Mouse (Mus musculus): Measurements from ENCODE around the gene Dnah14. TPM values are rescaled to one million over a fixed set of nuclear protein-coding genes. Genes with fewer than 3 reads are reported as not detected.

Dnah14 gene
- polyA plus RNA-seq, 1 experiment, result not detected

DNA sequence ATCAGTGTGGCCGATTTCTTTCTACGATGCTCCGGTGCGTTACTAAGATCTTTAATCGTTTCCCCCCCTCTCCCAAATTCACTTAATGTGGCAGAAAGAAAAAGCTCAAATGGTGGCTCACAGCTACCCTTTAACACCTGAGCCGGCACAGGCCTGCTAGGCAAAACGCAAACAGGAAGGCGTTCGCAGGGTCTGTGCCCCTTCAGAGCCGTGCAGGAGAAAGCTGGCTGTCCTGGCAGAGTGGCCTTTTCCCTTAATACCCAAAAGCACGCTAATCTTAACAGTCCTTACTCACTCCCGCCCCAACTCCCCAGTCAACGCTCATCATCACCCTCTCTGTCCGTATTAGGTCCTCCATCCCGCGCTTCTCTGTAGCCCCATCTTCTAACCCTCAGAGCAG is 265.0 kb downstream of the Dnah14 start:
- peak overlapping the region; percentile 77 for H3K4me3 ChIP-seq (ENCODE audit: insufficient read depth, low read depth, low read length)
- peak overlapping the region; percentile 83; the same call in 1 of the 2 replicates for H3K27ac ChIP-seq (ENCODE audit: insufficient read depth, low read depth, low read length)
- H3K4me1 ChIP-seq (ENCODE audit: control insufficient read depth, insufficient read depth, low read length), result peaks cover 8% of the 10 kb centered on the region; the same call in 1 of the 2 replicates
- 1% methylated on average over 16 of the region's 16 CpGs for WGBS
- TF ChIP-seq POLR2A (IDR thresholded peaks at IDR 0.05; ENCODE audit: insufficient read depth, low read depth, low read length) (no peak), CTCF (IDR thresholded peaks at IDR 0.05; ENCODE audit: insufficient read depth, low read depth, low read length) (no peak)

DNA sequence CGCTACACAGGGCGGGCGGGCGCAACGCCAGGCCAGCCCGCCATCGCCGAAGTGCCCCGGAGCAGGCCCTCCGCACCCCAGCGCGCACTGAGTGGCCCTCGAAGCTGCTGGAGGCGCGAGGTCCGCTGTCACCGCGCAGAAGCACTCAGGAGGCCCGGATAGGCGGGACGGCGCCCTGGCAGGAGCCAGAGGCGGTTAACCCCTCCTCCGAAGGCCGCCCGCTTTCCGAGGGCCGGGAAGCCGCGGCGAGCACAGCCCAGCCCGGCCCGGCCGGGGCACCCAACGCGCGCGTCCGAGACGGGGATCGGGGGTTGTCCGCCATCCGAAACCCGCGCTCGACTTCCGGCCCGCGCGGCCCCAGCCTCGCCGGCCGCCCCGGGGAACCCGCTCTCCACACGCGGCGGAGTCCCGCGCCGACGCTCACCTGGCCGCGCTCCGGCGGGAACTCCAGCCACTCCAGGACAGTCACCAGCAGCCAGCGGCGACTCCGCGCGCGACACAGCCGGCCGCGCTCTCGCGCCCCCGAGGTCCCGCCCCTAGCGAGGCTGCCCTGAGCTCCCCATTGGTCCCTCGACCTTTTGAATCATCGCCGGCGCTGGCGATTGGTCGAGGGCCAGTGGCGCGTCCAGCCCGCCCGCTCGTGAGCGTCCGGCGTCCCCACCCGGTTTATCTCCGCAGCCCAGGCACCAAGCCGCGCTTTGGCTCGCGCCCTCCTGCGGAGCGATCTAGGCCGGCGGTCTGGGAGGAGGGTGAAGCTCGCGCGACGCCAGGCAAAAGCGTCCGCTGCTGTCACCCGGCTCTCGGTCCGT is 265.7 kb downstream of the Dnah14 start:
- peak overlapping the region; percentile 83 for H3K27ac ChIP-seq (ENCODE audit: insufficient read depth, low read depth, low read length)
- H3K4me3 ChIP-seq (ENCODE audit: insufficient read depth, low read depth, low read length), result peak overlapping the region; percentile 77
- no peak for TF ChIP-seq CTCF (IDR thresholded peaks at IDR 0.05; ENCODE audit: insufficient read depth, low read depth, low read length)
- peak; percentile 91 for TF ChIP-seq POLR2A (IDR thresholded peaks at IDR 0.05; ENCODE audit: insufficient read depth, low read depth, low read length)
- H3K4me1 ChIP-seq (ENCODE audit: control insufficient read depth, insufficient read depth, low read length), result peaks cover 8% of the 10 kb centered on the region; the same call in 1 of the 2 replicates
- WGBS, result under 1% methylated on average over 113 of the region's 113 CpGs

DNA sequence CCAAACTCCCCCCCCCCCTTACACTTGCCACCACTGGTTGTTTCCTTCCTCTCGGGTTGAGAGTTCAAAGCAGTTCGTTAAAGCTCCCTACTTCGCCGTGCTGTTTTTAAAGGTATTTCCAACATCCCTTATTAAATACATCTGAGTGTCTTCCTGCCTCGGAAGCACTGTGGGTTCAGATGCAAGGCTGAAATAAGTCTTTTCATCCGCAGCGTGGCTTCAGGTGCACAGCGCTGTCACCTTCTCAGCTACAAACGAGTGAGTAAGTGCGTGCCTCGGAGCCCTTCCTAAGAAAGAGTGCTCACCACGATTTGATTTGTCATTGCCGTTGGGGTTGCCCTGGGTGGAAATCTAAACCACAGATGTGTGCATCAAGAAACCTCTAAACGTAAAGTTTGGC is 266.4 kb downstream of the Dnah14 start, which contains the start of gene Lbr:
Gene Lbr (minus strand): TSS at position 266 of the 400 bp plus-strand sequence.
- Histone ChIP-seq H3K27ac (ENCODE audit: insufficient read depth, low read depth, low read length) (peak within 1 kb of the TSS; percentile 83), H3K4me1 (ENCODE audit: control insufficient read depth, insufficient read depth, low read length) (peaks cover 6% of the 10 kb centered on the region; the same call in 1 of the 2 replicates), H3K4me3 (ENCODE audit: insufficient read depth, low read depth, low read length) (peak within 1 kb of the TSS; percentile 77)
- 2% methylated on average over 14 of the region's 14 CpGs for WGBS
- TF ChIP-seq POLR2A (IDR thresholded peaks at IDR 0.05; ENCODE audit: insufficient read depth, low read depth, low read length) (no peak), CTCF (IDR thresholded peaks at IDR 0.05; ENCODE audit: insufficient read depth, low read depth, low read length) (no peak)

DNA sequence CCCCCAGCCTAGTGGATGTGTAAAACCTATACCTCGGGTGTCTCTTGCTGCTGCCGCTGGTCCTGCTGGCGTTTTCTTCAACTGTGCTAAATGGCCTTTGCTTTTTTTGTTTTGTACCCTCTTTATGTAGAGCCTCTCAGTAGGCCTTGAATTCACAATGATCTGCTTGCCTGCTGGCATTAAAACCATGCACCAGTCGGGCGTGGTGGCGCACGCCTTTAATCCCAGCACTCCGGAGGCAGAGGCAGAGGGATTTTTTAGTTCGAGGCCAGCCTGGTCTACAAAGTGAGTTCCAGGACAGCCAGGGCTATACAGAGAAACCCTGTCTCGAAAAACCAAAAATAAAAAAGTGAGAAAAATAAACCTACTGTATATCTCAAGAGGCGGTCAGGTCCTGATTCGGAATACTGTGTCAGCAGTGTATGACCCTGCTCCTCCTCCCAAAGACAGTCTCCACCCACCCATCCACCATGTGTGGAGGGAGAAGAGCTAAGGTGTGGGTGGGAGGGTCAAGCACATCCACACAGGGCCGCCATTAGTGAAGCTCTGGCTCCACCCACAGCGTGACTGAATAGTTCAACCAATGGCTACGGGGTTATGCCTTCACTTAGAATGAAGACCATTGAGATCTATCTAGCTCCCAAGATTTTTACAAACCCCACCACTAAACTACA is 268.7 kb downstream of the Dnah14 start:
- Histone ChIP-seq H3K4me1 (ENCODE audit: control insufficient read depth, insufficient read depth, low read length) (peaks cover 4% of the 10 kb centered on the region; the same call in 1 of the 2 replicates), H3K27ac (ENCODE audit: insufficient read depth, low read depth, low read length) (no peak overlapping the region), H3K4me3 (ENCODE audit: insufficient read depth, low read depth, low read length) (no peak overlapping the region)
- no peak for TF ChIP-seq CTCF (IDR thresholded peaks at IDR 0.05; ENCODE audit: insufficient read depth, low read depth, low read length)
- TF ChIP-seq POLR2A (IDR thresholded peaks at IDR 0.05; ENCODE audit: insufficient read depth, low read depth, low read length), result no peak
- WGBS, result 83% methylated on average over 15 of the region's 15 CpGs

DNA sequence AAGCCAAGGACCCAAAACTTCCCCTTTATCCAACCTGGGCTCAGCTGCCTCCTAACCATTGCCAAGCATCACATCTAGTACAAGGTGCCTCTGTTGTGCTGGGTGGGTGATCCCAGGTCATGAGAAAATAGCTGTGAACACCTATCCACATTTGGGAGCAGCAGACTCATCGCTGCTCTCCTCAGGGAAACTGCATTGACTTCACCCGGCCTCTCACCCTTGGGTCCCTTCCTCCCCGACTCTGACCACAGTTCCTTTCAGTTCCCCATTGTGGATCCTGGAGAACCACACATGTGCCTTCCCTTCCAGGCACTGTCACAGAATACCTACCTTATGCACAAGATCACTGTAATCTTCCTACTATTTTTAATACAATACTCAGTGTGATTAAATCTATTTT is 269.4 kb downstream of the Dnah14 start:
- H3K27ac ChIP-seq (ENCODE audit: insufficient read depth, low read depth, low read length), result no peak overlapping the region
- H3K4me1 ChIP-seq (ENCODE audit: control insufficient read depth, insufficient read depth, low read length), result 0 out of 2 replicates have a peak, but pooled peaks cover 3% of the 10 kb centered on the region
- no peak overlapping the region for H3K4me3 ChIP-seq (ENCODE audit: insufficient read depth, low read depth, low read length)
- 96% methylated on average over 3 of the region's 3 CpGs for WGBS
- TF ChIP-seq POLR2A (IDR thresholded peaks at IDR 0.05; ENCODE audit: insufficient read depth, low read depth, low read length) (no peak), CTCF (IDR thresholded peaks at IDR 0.05; ENCODE audit: insufficient read depth, low read depth, low read length) (no peak)

DNA sequence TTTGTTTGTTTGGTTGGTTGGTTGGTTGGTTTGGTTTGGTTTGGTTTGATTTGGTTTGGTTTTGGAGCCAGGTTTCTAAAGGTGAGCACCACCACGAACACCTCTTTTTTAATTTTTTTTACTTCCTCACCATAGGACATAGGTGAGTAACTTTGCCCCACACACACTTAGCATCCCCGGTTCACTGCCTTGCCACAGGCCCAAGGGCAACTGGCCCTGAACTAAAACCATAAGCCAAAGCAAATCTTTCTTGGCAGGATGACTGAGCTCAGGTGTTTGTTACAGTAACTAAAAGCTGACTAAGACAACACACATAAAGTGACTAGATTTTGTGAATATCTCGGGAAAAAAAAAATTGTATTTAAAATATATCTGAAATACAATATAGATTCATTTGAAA is 271.0 kb downstream of the Dnah14 start:
- Histone ChIP-seq H3K4me3 (ENCODE audit: insufficient read depth, low read depth, low read length) (no peak overlapping the region), H3K4me1 (ENCODE audit: control insufficient read depth, insufficient read depth, low read length) (0 out of 2 replicates have a peak, but pooled peaks cover 3% of the 10 kb centered on the region), H3K27ac (ENCODE audit: insufficient read depth, low read depth, low read length) (no peak overlapping the region)
- TF ChIP-seq POLR2A (IDR thresholded peaks at IDR 0.05; ENCODE audit: insufficient read depth, low read depth, low read length) (no peak), CTCF (IDR thresholded peaks at IDR 0.05; ENCODE audit: insufficient read depth, low read depth, low read length) (no peak)
- WGBS, result 94% methylated on average over 3 of the region's 3 CpGs

DNA sequence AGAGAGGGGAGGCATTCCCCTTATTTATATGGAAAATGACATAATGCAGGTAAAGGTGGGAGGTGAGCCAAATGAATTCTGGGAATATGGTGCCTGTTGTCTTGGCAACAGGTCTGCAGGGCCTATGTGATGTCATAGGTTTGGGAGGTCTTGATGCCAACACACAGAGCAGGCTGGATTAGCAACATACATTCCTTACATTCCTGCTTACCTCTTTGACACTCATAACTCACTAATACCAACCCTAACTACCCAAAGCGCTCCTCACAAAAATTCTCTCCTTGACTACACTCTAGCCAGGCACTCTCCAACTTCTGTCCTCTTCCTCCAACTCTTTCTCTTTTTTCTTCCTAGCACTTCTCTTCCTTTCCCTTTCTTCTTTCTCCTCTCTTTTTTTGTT is 271.9 kb downstream of the Dnah14 start:
- peaks cover 2% of the 10 kb centered on the region for H3K4me1 ChIP-seq (ENCODE audit: control insufficient read depth, insufficient read depth, low read length)
- WGBS, result 100% methylated on average over 1 of the region's 1 CpGs
- no peak overlapping the region for H3K4me3 ChIP-seq (ENCODE audit: insufficient read depth, low read depth, low read length)
- H3K27ac ChIP-seq (ENCODE audit: insufficient read depth, low read depth, low read length), result no peak overlapping the region
- TF ChIP-seq CTCF (IDR thresholded peaks at IDR 0.05; ENCODE audit: insufficient read depth, low read depth, low read length), result no peak

DNA sequence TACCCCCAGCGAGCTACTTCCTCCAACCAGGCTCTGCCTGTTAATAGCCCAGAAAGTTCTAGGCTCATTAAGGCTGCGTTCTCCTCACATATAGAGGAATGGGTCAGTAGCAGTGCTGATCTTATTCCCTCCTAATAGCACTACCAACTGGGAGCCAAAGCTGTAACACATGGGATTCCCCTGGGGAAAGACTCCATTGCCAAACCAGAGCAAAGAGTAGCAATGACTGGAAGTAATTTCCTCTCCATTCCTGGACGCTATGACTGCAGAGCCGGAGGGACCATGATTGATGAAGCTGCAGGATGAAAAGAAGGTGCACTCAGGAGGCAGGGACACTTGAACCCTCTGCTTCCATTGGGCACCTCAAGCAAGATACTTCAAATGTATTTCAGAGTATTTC is 274.1 kb downstream of the Dnah14 start:
- Histone ChIP-seq H3K4me3 (ENCODE audit: insufficient read depth, low read depth, low read length) (no peak overlapping the region), H3K4me1 (ENCODE audit: control insufficient read depth, insufficient read depth, low read length) (peaks cover 7% of the 10 kb centered on the region), H3K27ac (ENCODE audit: insufficient read depth, low read depth, low read length) (no peak overlapping the region)
- WGBS, result 80% methylated on average over 4 of the region's 4 CpGs
- no peak for TF ChIP-seq CTCF (IDR thresholded peaks at IDR 0.05; ENCODE audit: insufficient read depth, low read depth, low read length)
- TF ChIP-seq POLR2A (IDR thresholded peaks at IDR 0.05; ENCODE audit: insufficient read depth, low read depth, low read length), result no peak
